Mouse (Mus musculus): ENCODE measurements around the gene Erlin1. TPM values are rescaled to one million over a fixed set of nuclear protein-coding genes. Genes with fewer than 3 reads are reported as not detected.

Gene Erlin1
- total and polyA plus RNA-seq, 3 experiments: 9.7 to 26.6 (median 22.7) TPM

Other genes starting within 250 kb of the Erlin1 start
- gene Dnmbp, start 129.6 kb downstream of the Erlin1 start, total RNA-seq (2012; rRNA removed): 2.3 and 2.6 TPM in 2 replicates
- 1.8 and 1.9 TPM in 2 replicates for gene Dnmbp, start 129.6 kb downstream of the Erlin1 start, total RNA-seq (2014; rRNA removed)
- gene Dnmbp, start 129.6 kb downstream of the Erlin1 start, polyA plus RNA-seq (2012; ENCODE audit: insufficient read length, low read depth): 4.7 and 5.4 TPM in 2 replicates
- 0.13 and 0.17 TPM in 2 replicates for gene Cpn1, start 83.2 kb downstream of the Erlin1 start, total RNA-seq (2012; rRNA removed)
- 0.34 and 0.45 TPM in 2 replicates for gene Cpn1, start 83.2 kb downstream of the Erlin1 start, total RNA-seq (2014; rRNA removed)
- gene Cpn1, start 83.2 kb downstream of the Erlin1 start, polyA plus RNA-seq (2012; ENCODE audit: insufficient read length, low read depth): 0.83 and 1.0 TPM in 2 replicates
- gene Cyp2c23, start 40.6 kb downstream of the Erlin1 start, total RNA-seq (2012; rRNA removed): not detected in 2 replicates
- 0.13 TPM in 1 of 2 replicates, not detected in the other for gene Cyp2c23, start 40.6 kb downstream of the Erlin1 start, total RNA-seq (2014; rRNA removed)
- 0.11 and 0.12 TPM in 2 replicates for gene Cyp2c23, start 40.6 kb downstream of the Erlin1 start, polyA plus RNA-seq (2012; ENCODE audit: insufficient read length, low read depth)
- gene Chuk, start 37.7 kb upstream of the Erlin1 start, total RNA-seq (2012; rRNA removed): 36.4 and 36.9 TPM in 2 replicates
- 82.4 and 102 TPM in 2 replicates for gene Chuk, start 37.7 kb upstream of the Erlin1 start, total RNA-seq (2014; rRNA removed)
- gene Chuk, start 37.7 kb upstream of the Erlin1 start, polyA plus RNA-seq (2012; ENCODE audit: insufficient read length, low read depth): 40.6 and 42.7 TPM in 2 replicates
- gene Cwf19l1, start 66.1 kb upstream of the Erlin1 start, total RNA-seq (2012; rRNA removed): 11.0 and 15.2 TPM in 2 replicates
- gene Cwf19l1, start 66.1 kb upstream of the Erlin1 start, total RNA-seq (2014; rRNA removed): 27.8 and 30.4 TPM in 2 replicates
- gene Cwf19l1, start 66.1 kb upstream of the Erlin1 start, polyA plus RNA-seq (2012; ENCODE audit: insufficient read length, low read depth): 45.0 and 45.9 TPM in 2 replicates
- gene Bloc1s2, start 76.7 kb upstream of the Erlin1 start, total RNA-seq (2012; rRNA removed): 115 and 117 TPM in 2 replicates
- gene Bloc1s2, start 76.7 kb upstream of the Erlin1 start, total RNA-seq (2014; rRNA removed): 92.4 and 107 TPM in 2 replicates
- gene Bloc1s2, start 76.7 kb upstream of the Erlin1 start, polyA plus RNA-seq (2012; ENCODE audit: insufficient read length, low read depth): 96.3 and 101 TPM in 2 replicates
- gene Pkd2l1, start 122.7 kb upstream of the Erlin1 start, total RNA-seq (2012; rRNA removed): 0.04 TPM in 1 of 2 replicates, not detected in the other
- gene Pkd2l1, start 122.7 kb upstream of the Erlin1 start, total RNA-seq (2014; rRNA removed): not detected in 2 replicates
- gene Pkd2l1, start 122.7 kb upstream of the Erlin1 start, polyA plus RNA-seq (2012; ENCODE audit: insufficient read length, low read depth): 0.07 TPM in 2 replicates
- gene Scd3, start 133.5 kb upstream of the Erlin1 start, total RNA-seq (2012; rRNA removed): 0.04 TPM in 1 of 2 replicates, not detected in the other
- gene Scd3, start 133.5 kb upstream of the Erlin1 start, total RNA-seq (2014; rRNA removed): not detected in 2 replicates
- gene Scd3, start 133.5 kb upstream of the Erlin1 start, polyA plus RNA-seq (2012; ENCODE audit: insufficient read length, low read depth): 0.11 TPM in 1 of 2 replicates, not detected in the other
- gene Scd2, start 223.9 kb upstream of the Erlin1 start, total RNA-seq (2012; rRNA removed): 204 and 212 TPM in 2 replicates
- gene Scd2, start 223.9 kb upstream of the Erlin1 start, total RNA-seq (2014; rRNA removed): 123 and 205 TPM in 2 replicates
- gene Scd2, start 223.9 kb upstream of the Erlin1 start, polyA plus RNA-seq (2012; ENCODE audit: insufficient read length, low read depth): 274 and 408 TPM in 2 replicates